Mouse (Mus musculus): ENCODE measurements around the gene Muc3. TPM values are rescaled to one million over a fixed set of nuclear protein-coding genes. Genes with fewer than 3 reads are reported as not detected.

Muc3 gene
- polyA plus RNA-seq (2012; rRNA removed): 0.05 TPM in 1 of 2 replicates, not detected in the other

GRCm38 (mm10) chr5:137149272-137149882 is at the start of gene Muc3:
Muc3 (minus strand) TSS chr5:137149322.

GRCm38 (mm10) chr5:137115866-137116847 is 33.0 kb downstream of the Muc3 start, which contains the start of gene Trim56:
Trim56 (minus strand) TSS chr5:137116209.

Other genes starting within 250 kb of the Muc3 start
- 49.8 and 57.5 TPM in 2 replicates for gene Ift22, start 241.2 kb downstream of the Muc3 start, polyA plus RNA-seq (2012; rRNA removed)
- 282 and 315 TPM in 2 replicates for gene Fis1, start 196.0 kb downstream of the Muc3 start, polyA plus RNA-seq (2012; rRNA removed)
- gene Cldn15, start 182.7 kb downstream of the Muc3 start, polyA plus RNA-seq (2012; rRNA removed): 0.52 and 0.92 TPM in 2 replicates
- gene Plod3, start 162.3 kb downstream of the Muc3 start, polyA plus RNA-seq (2012; rRNA removed): 63.1 and 65.2 TPM in 2 replicates
- gene Znhit1, start 161.3 kb downstream of the Muc3 start, polyA plus RNA-seq (2012; rRNA removed): 68.7 and 98.2 TPM in 2 replicates
- 0.83 and 1.0 TPM in 2 replicates for gene Vgf, start 122.9 kb downstream of the Muc3 start, polyA plus RNA-seq (2012; rRNA removed)
- gene Ap1s1, start 103.2 kb downstream of the Muc3 start, polyA plus RNA-seq (2012; rRNA removed): 106 and 146 TPM in 2 replicates
- 0.54 and 1.7 TPM in 2 replicates for gene Serpine1, start 77.1 kb downstream of the Muc3 start, polyA plus RNA-seq (2012; rRNA removed)
- 3.0 and 3.7 TPM in 2 replicates for gene Trim56, start 33.1 kb downstream of the Muc3 start, polyA plus RNA-seq (2012; rRNA removed)
- 0.10 and 0.31 TPM in 2 replicates for gene Muc3a, start 63.1 kb upstream of the Muc3 start, polyA plus RNA-seq (2012; rRNA removed)
- 6.4 and 10.2 TPM in 2 replicates for gene Ache, start 138.2 kb upstream of the Muc3 start, polyA plus RNA-seq (2012; rRNA removed)
- 7.3 and 10.1 TPM in 2 replicates for gene Ufsp1, start 145.3 kb upstream of the Muc3 start, polyA plus RNA-seq (2012; rRNA removed)
- 306 and 565 TPM in 2 replicates for gene Srrt, start 158.4 kb upstream of the Muc3 start, polyA plus RNA-seq (2012; rRNA removed)
- gene Trip6, start 165.1 kb upstream of the Muc3 start, polyA plus RNA-seq (2012; rRNA removed): 54.4 and 56.7 TPM in 2 replicates
- gene Slc12a9, start 184.3 kb upstream of the Muc3 start, polyA plus RNA-seq (2012; rRNA removed): 16.4 and 17.4 TPM in 2 replicates
- gene Ephb4, start 200.8 kb upstream of the Muc3 start, polyA plus RNA-seq (2012; rRNA removed): 37.9 and 63.6 TPM in 2 replicates

Data from central nervous system, embryonic 11.5 days (tissue).